In genomic region chr9:42183448-42183847, GRCm38 (mm10) we compare ENCODE assay signal across 9 mouse cellular contexts. TPM values are rescaled to one million over a fixed set of nuclear protein-coding genes. Genes with fewer than 3 reads are reported as not detected.
DNase-seq lines count a peak whose midpoint lies in the region; ATAC-seq lines count a peak whose summit lies in the region.
"Had no signal": no experiment of that assay in that cellular context is flagged by ENCODE, and none has a peak within 500 bp of the region (broad histone marks: within the 10 kb centered on the region; RNA-seq: fewer than 3 reads in every experiment).

No protein-coding gene starts in this region.

- peak; percentile 35 for DNase-seq in adipocyte (ENCODE audit: low spot score)
- peak; percentile 94 for DNase-seq in cerebellum, adult 11-12 months
- DNase-seq in frontal cortex, postnatal 14 days (ENCODE audit: low spot score in 2 of 2), result peak; percentile 57 to 76
- peak; percentile 66 for DNase-seq in kidney, adult 9 months
- peak; percentile 64 to 72 for DNase-seq in lung, adult 18-20 months
- DNase-seq in right cerebral cortex, postnatal 25 days, result peak; percentile 79
- no peak for DNase-seq in liver, embryonic 11.5 days (ENCODE audit: low spot score)

- H3K27ac ChIP-seq in liver, embryonic 11.5 days (ENCODE audit: low read depth, low read length), result no peak overlapping the region
- no peak overlapping the region for H3K27ac ChIP-seq in intestine, embryonic 16.5 days (ENCODE audit: low read length)

- H3K4me3 ChIP-seq in liver, embryonic 11.5 days (ENCODE audit: low read depth, low read length), result no peak overlapping the region
- H3K4me3 ChIP-seq in intestine, embryonic 16.5 days (ENCODE audit: low read length), result no peak overlapping the region

- H3K27me3 ChIP-seq in liver, embryonic 11.5 days (replicated peaks; ENCODE audit: control insufficient read depth, insufficient read depth, low read length), result no peaks in the 10 kb centered on the region
- H3K27me3 ChIP-seq in intestine, embryonic 16.5 days (replicated peaks; ENCODE audit: control insufficient read depth, insufficient read depth, low read length), result no peaks in the 10 kb centered on the region
- H3K27me3 ChIP-seq: Patski had no signal

- no peak overlapping the region for H3K4me2 ChIP-seq in liver, embryonic 11.5 days
- no peak overlapping the region for H3K4me2 ChIP-seq in intestine, embryonic 16.5 days (ENCODE audit: low read depth, low read length)

- WGBS in liver, embryonic 11.5 days, result 60% methylated on average over 5 of the region's 5 CpGs
- WGBS in intestine, embryonic 16.5 days, result 48% methylated on average over 5 of the region's 5 CpGs

- no peak for ATAC-seq in liver, embryonic 11.5 days (replicated peaks; ENCODE audit: low FRiP score)
- ATAC-seq in intestine, embryonic 16.5 days, result no peak
- ATAC-seq: Patski had no signal

- no peak overlapping the region for H3K9ac ChIP-seq in liver, embryonic 11.5 days (ENCODE audit: low read depth, low read length)
- H3K9ac ChIP-seq in intestine, embryonic 16.5 days (ENCODE audit: low read depth, low read length), result no peak overlapping the region

- no peaks in the 10 kb centered on the region for H3K4me1 ChIP-seq in liver, embryonic 11.5 days (replicated peaks; ENCODE audit: control insufficient read depth, insufficient read depth, low read length)
- peaks cover 12% of the 10 kb centered on the region for H3K4me1 ChIP-seq in intestine, embryonic 16.5 days (ENCODE audit: control insufficient read depth, insufficient read depth, low read length)

- no peaks in the 10 kb centered on the region for H3K9me3 ChIP-seq in liver, embryonic 11.5 days (ENCODE audit: control insufficient read depth, low read length)
- H3K9me3 ChIP-seq in intestine, embryonic 16.5 days (ENCODE audit: control insufficient read depth, low read length), result no peaks in the 10 kb centered on the region

- no peaks in the 10 kb centered on the region for H3K36me3 ChIP-seq in liver, embryonic 11.5 days (ENCODE audit: control insufficient read depth, insufficient read depth, low read length)
- H3K36me3 ChIP-seq in intestine, embryonic 16.5 days (ENCODE audit: control insufficient read depth, insufficient read depth, low read length), result no peaks in the 10 kb centered on the region

RNA-seq across cellular contexts. Expression of gene Sorl1, which starts 59.4 kb away (rescaled TPM):
- 1.8 and 2.1 TPM in 2 replicates for polyA plus RNA-seq in liver, embryonic 11.5 days (2014; fragmentation: Nextera tagmentation; extraction: Ambion mirVana)
- 6.0 and 6.2 TPM in 2 replicates for polyA plus RNA-seq in intestine, embryonic 16.5 days (2015; fragmentation: Nextera tagmentation; extraction: Ambion mirVana)
